Mouse (Mus musculus): Measurements from ENCODE around the gene Evx1.

DNA sequence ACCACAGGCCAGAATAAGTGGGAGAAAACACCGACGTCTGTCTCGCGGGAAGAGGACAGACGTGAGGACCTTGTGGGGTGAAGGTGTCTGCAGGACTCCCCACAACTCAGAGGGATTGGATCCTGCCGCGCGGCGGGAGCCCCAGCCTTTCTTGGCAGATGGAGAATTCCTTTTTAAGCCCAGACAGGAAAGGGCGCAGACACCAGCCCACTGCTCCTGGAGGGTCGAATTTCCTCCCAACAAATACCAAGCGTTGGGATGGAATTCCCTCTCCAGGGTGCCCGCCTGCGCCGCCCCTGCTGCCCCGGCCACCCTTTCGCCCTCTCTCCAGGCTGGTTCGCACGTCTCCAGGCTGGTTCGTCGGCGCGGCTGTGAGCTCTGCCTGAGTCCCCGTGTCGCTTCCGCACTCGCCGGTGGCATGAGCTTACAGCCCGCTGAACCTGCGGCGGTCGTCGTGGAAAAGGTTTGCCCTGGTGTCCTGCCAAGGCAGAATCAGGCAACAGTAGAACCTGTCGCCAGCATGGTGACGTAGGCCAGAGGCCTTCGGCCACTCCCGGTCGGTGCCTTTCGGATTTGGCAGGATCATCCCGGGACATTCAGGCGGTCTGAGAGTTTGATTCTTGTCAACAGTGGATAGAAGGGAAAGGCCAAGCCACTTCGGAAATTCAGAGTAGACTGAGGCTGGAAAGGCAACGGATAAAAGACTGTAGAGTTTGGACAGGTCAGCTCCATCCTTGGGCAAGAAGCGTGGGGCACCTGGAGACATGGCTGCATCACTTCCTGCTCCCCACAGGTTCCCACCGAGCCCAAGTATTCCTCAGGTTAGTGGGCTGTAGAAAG lies 22.1 kb upstream of the Evx1 start:
- TF ChIP-seq CTCF (IDR thresholded peaks at IDR 0.05) (no peak), EP300 (IDR thresholded peaks at IDR 0.05; ENCODE audit: insufficient read depth, low read depth, low read length) (no peak), POLR2A (IDR thresholded peaks at IDR 0.05; ENCODE audit: insufficient read depth, low read depth, low read length) (no peak)

Data from heart, adult 2 months (tissue).